Mouse (Mus musculus) embryonic facial prominence, embryonic 10.5 days (tissue): ENCODE results near the gene Lamc2. TPM values are rescaled to one million over a fixed set of nuclear protein-coding genes. Genes with fewer than 3 reads are reported as not detected.

Source experiments
- DNase-seq: peaks from one replicate; pipeline ENCODE4 v3.0.0-alpha.2; 2017; ENCODE audit warnings: low spot score
- H3K27ac ChIP-seq: fragments of 300-500 bp; sonication (generic); replicated peaks from 2 replicates; pipeline ENCODE4 v1.5.1; 2016; ENCODE audit warnings: mild to moderate bottlenecking
- H3K27me3 ChIP-seq: fragments of 300-500 bp; sonication (generic); replicated peaks from 2 replicates; pipeline ENCODE4 v1.6.1; 2016; ENCODE audit warnings: low read depth, mild to moderate bottlenecking; ENCODE audit not compliant: poor library complexity, severe bottlenecking
- H3K36me3 ChIP-seq: fragments of 300-500 bp; sonication (generic); replicated peaks from 2 replicates; pipeline ENCODE4 v1.6.1; 2016; ENCODE audit warnings: mild to moderate bottlenecking, moderate library complexity
- H3K4me1 ChIP-seq: fragments of 300-500 bp; sonication (generic); 2 replicates; pipeline ENCODE4 v1.6.1; 2016
- H3K4me3 ChIP-seq: fragments of 300-500 bp; sonication (generic); 2 replicates; pipeline ENCODE4 v1.5.1; 2016; ENCODE audit warnings: mild to moderate bottlenecking, moderate library complexity
- H3K9me3 ChIP-seq: fragments of 300-500 bp; sonication (generic); 2 replicates; pipeline ENCODE4 v1.6.1; 2016; ENCODE audit warnings: mild to moderate bottlenecking
- WGBS: fragments of 180-500 bp; shearing (Covaris S2); methylation state at CpG from one replicate; pipeline ENCODE4 v1.1.7; 2016; 5-methylcytosine and 5-hydroxymethylcytosine counted together
- polyA plus RNA-seq: library from polyadenylated mRNA; unstranded; fragments of >200 nt; fragmentation: Nextera tagmentation; extraction: Ambion mirVana; gene quantifications from 2 replicates; pipeline ENCODE4 v1.2.1, GENCODE M21; 2016

Gene Lamc2
- polyA plus RNA-seq, result 6.2 and 6.6 TPM in 2 replicates

GRCm38 (mm10) chr1:153185828-153186803 lies at the start of gene Lamc2:
Gene Lamc2, minus strand, starts transcription at chr1:153186447.
- Histone ChIP-seq H3K27ac (peak within 1 kb of the TSS; percentile 71; the same call in 1 of the 2 replicates), H3K27me3 (peaks cover 61% of the 10 kb centered on the region), H3K4me1 (peaks cover 15% of the 10 kb centered on the region), H3K4me3 (peak within 1 kb of the TSS; percentile 62), H3K36me3 (no peaks in the 10 kb centered on the region), H3K9me3 (no peaks in the 10 kb centered on the region)
- 3% methylated on average over 46 of the region's 46 CpGs for WGBS
- peak; percentile 62 for DNase-seq

GRCm38 (mm10) chr1:153235576-153235975 lies 49.3 kb upstream of the Lamc2 start:
- Histone ChIP-seq H3K27ac (no peak overlapping the region), H3K36me3 (peaks cover 76% of the 10 kb centered on the region), H3K9me3 (no peaks in the 10 kb centered on the region), H3K4me3 (no peak overlapping the region), H3K4me1 (no peaks in the 10 kb centered on the region), H3K27me3 (no peaks in the 10 kb centered on the region)
- WGBS, result 85% methylated on average over 4 of the region's 4 CpGs
- DNase-seq, result no peak

GRCm38 (mm10) chr1:153231681-153232080 lies 45.4 kb upstream of the Lamc2 start:
- H3K27me3 ChIP-seq, result no peaks in the 10 kb centered on the region
- no peak overlapping the region for H3K4me3 ChIP-seq
- peaks cover 85% of the 10 kb centered on the region for H3K36me3 ChIP-seq
- DNase-seq, result no peak
- 94% methylated on average over 9 of the region's 9 CpGs for WGBS
- no peaks in the 10 kb centered on the region for H3K9me3 ChIP-seq
- no peak overlapping the region for H3K27ac ChIP-seq
- H3K4me1 ChIP-seq, result no peaks in the 10 kb centered on the region

- H3K4me1 ChIP-seq, result no peaks in the 10 kb centered on the region
- H3K27ac ChIP-seq, result no peak overlapping the region
- no peak for DNase-seq
- H3K9me3 ChIP-seq, result no peaks in the 10 kb centered on the region
- no peaks in the 10 kb centered on the region for H3K27me3 ChIP-seq
- H3K4me3 ChIP-seq, result no peak overlapping the region
- H3K36me3 ChIP-seq, result peaks cover 85% of the 10 kb centered on the region
- WGBS, result 85% methylated on average over 4 of the region's 4 CpGs
These were observed 41.7 kb upstream of the Lamc2 start for GRCm38 (mm10) chr1:153227916-153228315.

- no peaks in the 10 kb centered on the region for H3K9me3 ChIP-seq
- no peak overlapping the region for H3K27ac ChIP-seq
- no peak overlapping the region for H3K4me3 ChIP-seq
- WGBS, result 88% methylated on average over 8 of the region's 8 CpGs
- no peaks in the 10 kb centered on the region for H3K27me3 ChIP-seq
- no peaks in the 10 kb centered on the region for H3K4me1 ChIP-seq
- peaks cover 85% of the 10 kb centered on the region for H3K36me3 ChIP-seq
- DNase-seq, result no peak
These were observed 40.8 kb upstream of the Lamc2 start for GRCm38 (mm10) chr1:153227096-153227495.

- peaks cover 85% of the 10 kb centered on the region for H3K36me3 ChIP-seq
- DNase-seq, result no peak
- H3K4me1 ChIP-seq, result no peaks in the 10 kb centered on the region
- no peak overlapping the region for H3K27ac ChIP-seq
- H3K4me3 ChIP-seq, result no peak overlapping the region
- H3K9me3 ChIP-seq, result no peaks in the 10 kb centered on the region
- 91% methylated on average over 21 of the region's 21 CpGs for WGBS
- H3K27me3 ChIP-seq, result no peaks in the 10 kb centered on the region
These were observed 39.8 kb upstream of the Lamc2 start for GRCm38 (mm10) chr1:153225786-153226725.

GRCm38 (mm10) chr1:153224331-153224730 lies 38.1 kb upstream of the Lamc2 start:
- 70% methylated on average over 5 of the region's 5 CpGs for WGBS
- Histone ChIP-seq H3K4me3 (no peak overlapping the region), H3K4me1 (no peaks in the 10 kb centered on the region), H3K36me3 (peaks cover 86% of the 10 kb centered on the region), H3K27me3 (no peaks in the 10 kb centered on the region), H3K27ac (no peak overlapping the region), H3K9me3 (no peaks in the 10 kb centered on the region)
- DNase-seq, result no peak

- H3K27ac ChIP-seq, result no peak overlapping the region; the same call in 1 of the 2 replicates
- peaks cover 11% of the 10 kb centered on the region; the same call in 1 of the 2 replicates for H3K4me1 ChIP-seq
- H3K9me3 ChIP-seq, result no peaks in the 10 kb centered on the region
- WGBS, result 69% methylated on average over 9 of the region's 9 CpGs
- no peaks in the 10 kb centered on the region for H3K27me3 ChIP-seq
- H3K36me3 ChIP-seq, result peaks cover 55% of the 10 kb centered on the region
- H3K4me3 ChIP-seq, result no peak overlapping the region
- no peak for DNase-seq
These were observed 33.1 kb upstream of the Lamc2 start for GRCm38 (mm10) chr1:153219376-153219775.

- 79% methylated on average over 4 of the region's 4 CpGs for WGBS
- no peak for DNase-seq
- no peaks in the 10 kb centered on the region for H3K27me3 ChIP-seq
- H3K4me3 ChIP-seq, result no peak overlapping the region
- no peak overlapping the region for H3K27ac ChIP-seq
- peaks cover 34% of the 10 kb centered on the region for H3K36me3 ChIP-seq
- H3K4me1 ChIP-seq, result peaks cover 12% of the 10 kb centered on the region
- H3K9me3 ChIP-seq, result no peaks in the 10 kb centered on the region
These were observed 30.3 kb upstream of the Lamc2 start for GRCm38 (mm10) chr1:153216516-153216915.

GRCm38 (mm10) chr1:153215676-153216075 lies 29.4 kb upstream of the Lamc2 start:
- 72% methylated on average over 5 of the region's 5 CpGs for WGBS
- H3K27me3 ChIP-seq, result no peaks in the 10 kb centered on the region

GRCm38 (mm10) chr1:153210992-153211391 lies 24.7 kb upstream of the Lamc2 start:
- Histone ChIP-seq H3K4me3 (no peak overlapping the region), H3K9me3 (no peaks in the 10 kb centered on the region), H3K27me3 (no peaks in the 10 kb centered on the region), H3K27ac (no peak overlapping the region), H3K4me1 (peaks cover 12% of the 10 kb centered on the region), H3K36me3 (no peaks in the 10 kb centered on the region)
- no peak for DNase-seq
- WGBS, result 49% methylated on average over 4 of the region's 4 CpGs

More at GRCm38 (mm10) chr1:153215676-153216075, 29.4 kb upstream of the Lamc2 start:
- peaks cover 19% of the 10 kb centered on the region for H3K4me1 ChIP-seq
- no peak overlapping the region for H3K4me3 ChIP-seq
- peaks cover 26% of the 10 kb centered on the region for H3K36me3 ChIP-seq
- DNase-seq, result no peak
- no peak overlapping the region for H3K27ac ChIP-seq
- H3K9me3 ChIP-seq, result no peaks in the 10 kb centered on the region

- peaks cover 12% of the 10 kb centered on the region for H3K4me1 ChIP-seq
- no peaks in the 10 kb centered on the region for H3K9me3 ChIP-seq
- no peak for DNase-seq
- no peaks in the 10 kb centered on the region for H3K27me3 ChIP-seq
- WGBS, result 86% methylated on average over 2 of the region's 2 CpGs
- H3K4me3 ChIP-seq, result no peak overlapping the region
- H3K36me3 ChIP-seq, result no peaks in the 10 kb centered on the region
- no peak overlapping the region for H3K27ac ChIP-seq
These were observed 24.0 kb upstream of the Lamc2 start for GRCm38 (mm10) chr1:153210198-153210597.
